Mouse (Mus musculus) liver, adult 2 months (tissue): ENCODE measurements around the gene Gm45713. TPM values are rescaled to one million over a fixed set of nuclear protein-coding genes. Genes with fewer than 3 reads are reported as not detected.
A peak's percentile ranks its signal among the peaks of the same experiment; 100 is the strongest.
"Not testable (repeated sequence)": the region's sequence is repeated elsewhere in the genome, so short reads cannot be mapped to it uniquely, and the experiment has no call there.

ENCODE experiments used
- DNase-seq: peaks from one replicate; pipeline ENCODE4 v3.0.0-alpha.2; 2011; ENCODE audit warnings: low read depth, low spot score; ENCODE audit errors: extremely low read depth
- H3K27ac ChIP-seq: fragments of 200-500 bp; replicated peaks from 2 replicates; pipeline ENCODE4 v1.5.1; 2012; ENCODE audit warnings: low read depth, mild to moderate bottlenecking, control low read depth, inconsistent platforms, low read length; ENCODE audit not compliant: insufficient read depth
- H3K27me3 ChIP-seq: fragments of 200-500 bp; 2 replicates; pipeline ENCODE4 v1.6.1; 2012; ENCODE audit warnings: mild to moderate bottlenecking, moderate library complexity, low read length, inconsistent platforms; ENCODE audit not compliant: control insufficient read depth, insufficient read depth
- H3K36me3 ChIP-seq: fragments of 200-500 bp; 2 replicates; pipeline ENCODE4 v1.6.1; 2012; ENCODE audit warnings: low read length, inconsistent platforms; ENCODE audit not compliant: control insufficient read depth, insufficient read depth
- H3K4me1 ChIP-seq: fragments of 200-500 bp; 2 replicates; pipeline ENCODE4 v1.6.1; 2011; ENCODE audit warnings: low read length; ENCODE audit not compliant: control insufficient read depth, insufficient read depth
- H3K4me3 ChIP-seq: fragments of 200-500 bp; 2 replicates; pipeline ENCODE4 v1.5.1; 2011; ENCODE audit warnings: low read depth, mild to moderate bottlenecking, control low read depth, low read length, moderate library complexity; ENCODE audit not compliant: insufficient read depth
- H3K79me2 ChIP-seq: fragments of 200-500 bp; 2 replicates; pipeline ENCODE4 v1.6.1; 2012; ENCODE audit warnings: inconsistent platforms, mild to moderate bottlenecking, low read length, moderate library complexity; ENCODE audit not compliant: control insufficient read depth, insufficient read depth
- H3K9ac ChIP-seq: fragments of 200-500 bp; 2 replicates; pipeline ENCODE4 v1.6.1; 2012; ENCODE audit warnings: low read depth, mild to moderate bottlenecking, control low read depth, inconsistent platforms, low read length
- CTCF ChIP-seq: fragments of 200-500 bp; IDR thresholded peaks from 2 replicates; pipeline ENCODE4 v1.5.1; 2011; ENCODE audit warnings: low read depth, low read length, control low read depth
- POLR2A ChIP-seq: fragments of 200-500 bp; IDR thresholded peaks from 2 replicates; pipeline ENCODE4 v1.6.1; 2011; ENCODE audit warnings: low read length, control low read depth; ENCODE audit not compliant: insufficient read depth; ENCODE audit errors: extremely low read depth
- WGBS: fragments of 180-500 bp; shearing (Covaris S2); methylation state at CpG from one replicate; pipeline ENCODE4 v1.1.7; 2018; 5-methylcytosine and 5-hydroxymethylcytosine counted together
- polyA plus RNA-seq: library from polyadenylated mRNA; depleted of rRNA; stranded (reverse); fragments of >200 nt; gene quantifications from 2 replicates; pipeline ENCODE4 v1.2.3, GENCODE M21; 2012
- total RNA-seq: library from RNA; depleted of rRNA; stranded (reverse); fragments of >200 nt; gene quantifications from 2 replicates; pipeline ENCODE4 v1.2.3, GENCODE M21; 2014

The Gm45713 gene
- total and polyA plus RNA-seq, 2 experiments, result not detected

- WGBS, result 95% methylated on average over 15 of the region's 15 CpGs
- no peaks in the 10 kb centered on the region for H3K36me3 ChIP-seq
- H3K79me2 ChIP-seq, result no peaks in the 10 kb centered on the region
- no peak overlapping the region for H3K4me3 ChIP-seq
- TF ChIP-seq POLR2A (no peak), CTCF (no peak)
- no peaks in the 10 kb centered on the region for H3K4me1 ChIP-seq
- no peak overlapping the region for H3K9ac ChIP-seq
- no peaks in the 10 kb centered on the region for H3K27me3 ChIP-seq
- DNase-seq, result no peak
- no peak overlapping the region for H3K27ac ChIP-seq
Observed at GRCm38 (mm10) chr7:45156206-45156605, 20.2 kb upstream of the Gm45713 start.

GRCm38 (mm10) chr7:45155590-45155989, 19.6 kb upstream of the Gm45713 start:
- H3K36me3 ChIP-seq, result no peaks in the 10 kb centered on the region
- DNase-seq, result no peak
- H3K27me3 ChIP-seq, result no peaks in the 10 kb centered on the region
- 87% methylated on average over 9 of the region's 9 CpGs for WGBS
- no peak overlapping the region for H3K27ac ChIP-seq
- H3K9ac ChIP-seq, result no peak overlapping the region
- TF ChIP-seq POLR2A (no peak), CTCF (no peak)
- peaks cover 4% of the 10 kb centered on the region; the same call in 1 of the 2 replicates for H3K4me1 ChIP-seq
- no peaks in the 10 kb centered on the region for H3K79me2 ChIP-seq
- H3K4me3 ChIP-seq, result no peak overlapping the region

GRCm38 (mm10) chr7:45154993-45155514, 19.0 kb upstream of the Gm45713 start:
- no peaks in the 10 kb centered on the region for H3K27me3 ChIP-seq
- 68% methylated on average over 12 of the region's 12 CpGs for WGBS
- H3K27ac ChIP-seq, result no peak overlapping the region
- H3K79me2 ChIP-seq, result no peaks in the 10 kb centered on the region
- TF ChIP-seq CTCF, result peak; percentile 75
- TF ChIP-seq POLR2A, result no peak
- DNase-seq, result no peak
- H3K9ac ChIP-seq, result no peak overlapping the region
- peak overlapping the region; percentile 6; the same call in 1 of the 2 replicates for H3K4me3 ChIP-seq
- no peaks in the 10 kb centered on the region for H3K36me3 ChIP-seq
- H3K4me1 ChIP-seq, result peaks cover 5% of the 10 kb centered on the region; the same call in 1 of the 2 replicates

GRCm38 (mm10) chr7:45154096-45154992, 18.3 kb upstream of the Gm45713 start, which contains the start of the genes Pih1d1 and Aldh16a1:
Gene Pih1d1 (plus strand): TSS chr7:45154303.
Gene Aldh16a1 (minus strand): TSS chr7:45154584.
- peak; percentile 82 for DNase-seq
- TF ChIP-seq POLR2A (peak; percentile 90), CTCF (peak; percentile 55)
- Histone ChIP-seq H3K27ac (peak within 1 kb of the TSS; percentile 97), H3K27me3 (no peaks in the 10 kb centered on the region), H3K79me2 (no peaks in the 10 kb centered on the region), H3K36me3 (no peaks in the 10 kb centered on the region), H3K4me1 (peaks cover 5% of the 10 kb centered on the region; the same call in 1 of the 2 replicates), H3K4me3 (peak within 1 kb of the TSS; percentile 85), H3K9ac (peak within 1 kb of the TSS; percentile 99)
- under 1% methylated on average over 69 of the region's 69 CpGs for WGBS

- Histone ChIP-seq H3K27me3 (no peaks in the 10 kb centered on the region), H3K9ac (peak overlapping the region; percentile 99), H3K4me3 (peak overlapping the region; percentile 85), H3K4me1 (peaks cover 9% of the 10 kb centered on the region), H3K36me3 (no peaks in the 10 kb centered on the region), H3K27ac (peak overlapping the region; percentile 97), H3K79me2 (no peaks in the 10 kb centered on the region)
- no peak for DNase-seq
- TF ChIP-seq CTCF (no peak), POLR2A (no peak)
- 2% methylated on average over 5 of the region's 5 CpGs for whole genome bisulfite sequencing
Observed at GRCm38 (mm10) chr7:45153586-45153985, 17.6 kb upstream of the Gm45713 start.

GRCm38 (mm10) chr7:45153052-45153451, 17.0 kb upstream of the Gm45713 start:
- H3K36me3 ChIP-seq, H3K4me3 ChIP-seq, H3K9ac ChIP-seq, H3K79me2 ChIP-seq, H3K27ac ChIP-seq, H3K27me3 ChIP-seq, DNase-seq: not testable (repeated sequence)
- 73% methylated on average over 2 of the region's 2 CpGs for WGBS
- peaks cover 13% of the 10 kb centered on the region for H3K4me1 ChIP-seq
